Mouse (Mus musculus) ES-Bruce4 (cell line): ENCODE data around the gene Scube3. TPM values are rescaled to one million over a fixed set of nuclear protein-coding genes. Genes with fewer than 3 reads are reported as not detected.

Source experiments
- H3K27ac ChIP-seq: 2 replicates; pipeline ENCODE4 v1.5.1; 2012; ENCODE audit warnings: low read length, inconsistent platforms; ENCODE audit not compliant: insufficient read depth
- H3K27me3 ChIP-seq: 2 replicates; pipeline ENCODE4 v1.6.1; 2012; ENCODE audit warnings: mild to moderate bottlenecking, low read length, inconsistent platforms; ENCODE audit not compliant: control insufficient read depth, poor library complexity, insufficient read depth, severe bottlenecking
- H3K36me3 ChIP-seq: 2 replicates; pipeline ENCODE4 v1.6.1; 2012; ENCODE audit warnings: inconsistent platforms, mild to moderate bottlenecking, low read length, moderate library complexity; ENCODE audit not compliant: control insufficient read depth, poor library complexity, insufficient read depth, severe bottlenecking
- H3K4me1 ChIP-seq: one replicate; pipeline ENCODE4 v1.8.1; 2011; ENCODE audit warnings: low read length; ENCODE audit not compliant: control insufficient read depth, insufficient read depth
- H3K4me3 ChIP-seq: 2 replicates; pipeline ENCODE4 v1.5.1; 2011; ENCODE audit warnings: low read depth, mild to moderate bottlenecking, low read length
- H3K9ac ChIP-seq: 2 replicates; pipeline ENCODE4 v1.6.1; 2012; ENCODE audit warnings: low read depth, mild to moderate bottlenecking, inconsistent platforms; ENCODE audit not compliant: poor library complexity, severe bottlenecking
- H3K9me3 ChIP-seq: replicated peaks from 2 replicates; pipeline ENCODE4 v1.6.1; 2012; ENCODE audit warnings: mild to moderate bottlenecking, low read length, inconsistent platforms; ENCODE audit not compliant: control insufficient read depth, poor library complexity, insufficient read depth, severe bottlenecking
- CTCF ChIP-seq: IDR thresholded peaks from one replicate; pipeline ENCODE4 v1.8.1; 2011; ENCODE audit warnings: low read depth, low read length
- EP300 ChIP-seq: IDR thresholded peaks from 2 replicates; pipeline ENCODE4 v1.6.1; 2011; ENCODE audit warnings: low read depth, low read length; ENCODE audit not compliant: insufficient read depth
- POLR2A ChIP-seq: IDR thresholded peaks from one replicate; pipeline ENCODE4 v1.8.1; 2011; ENCODE audit warnings: low read length; ENCODE audit not compliant: insufficient read depth
- polyA plus RNA-seq: library from polyadenylated mRNA; stranded (reverse); fragments of >200 nt; gene quantifications from 2 replicates; pipeline ENCODE4 v1.2.4, GENCODE M21; 2011; ENCODE audit warnings: low read depth; ENCODE audit not compliant: missing spikeins, insufficient read depth, insufficient read length

Scube3 gene
- polyA plus RNA-seq, 1 experiment, result 18.0 TPM

DNA sequence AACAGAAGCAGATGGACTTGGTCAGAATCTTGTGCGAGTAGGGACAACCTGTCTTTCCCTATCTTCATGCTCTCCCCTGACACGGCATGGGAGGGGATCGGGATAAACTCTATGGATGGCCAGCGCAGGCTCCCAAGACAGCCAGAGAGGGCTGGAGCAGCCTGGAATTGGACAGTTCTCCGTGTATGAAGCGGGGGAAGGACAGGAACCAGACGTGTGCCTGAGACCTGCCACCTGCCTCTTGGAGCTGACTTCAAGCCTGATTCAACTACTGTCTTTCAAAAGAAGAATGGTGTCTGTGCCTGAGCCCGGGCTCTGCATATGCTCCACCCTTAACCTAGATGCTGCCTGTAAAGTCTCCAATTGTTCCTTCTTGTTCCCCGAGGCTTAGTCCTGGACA, 30.7 kb downstream of the Scube3 start:
- no peaks in the 10 kb centered on the region for H3K36me3 ChIP-seq
- no peak overlapping the region for H3K27ac ChIP-seq
- H3K9me3 ChIP-seq, result no peaks in the 10 kb centered on the region
- H3K4me1 ChIP-seq, result peaks cover 6% of the 10 kb centered on the region
- H3K27me3 ChIP-seq, result no peaks in the 10 kb centered on the region
- no peak overlapping the region for H3K4me3 ChIP-seq
- H3K9ac ChIP-seq, result no peak overlapping the region
- TF ChIP-seq CTCF, result no peak
- no peak for TF ChIP-seq EP300
- no peak for TF ChIP-seq POLR2A

DNA sequence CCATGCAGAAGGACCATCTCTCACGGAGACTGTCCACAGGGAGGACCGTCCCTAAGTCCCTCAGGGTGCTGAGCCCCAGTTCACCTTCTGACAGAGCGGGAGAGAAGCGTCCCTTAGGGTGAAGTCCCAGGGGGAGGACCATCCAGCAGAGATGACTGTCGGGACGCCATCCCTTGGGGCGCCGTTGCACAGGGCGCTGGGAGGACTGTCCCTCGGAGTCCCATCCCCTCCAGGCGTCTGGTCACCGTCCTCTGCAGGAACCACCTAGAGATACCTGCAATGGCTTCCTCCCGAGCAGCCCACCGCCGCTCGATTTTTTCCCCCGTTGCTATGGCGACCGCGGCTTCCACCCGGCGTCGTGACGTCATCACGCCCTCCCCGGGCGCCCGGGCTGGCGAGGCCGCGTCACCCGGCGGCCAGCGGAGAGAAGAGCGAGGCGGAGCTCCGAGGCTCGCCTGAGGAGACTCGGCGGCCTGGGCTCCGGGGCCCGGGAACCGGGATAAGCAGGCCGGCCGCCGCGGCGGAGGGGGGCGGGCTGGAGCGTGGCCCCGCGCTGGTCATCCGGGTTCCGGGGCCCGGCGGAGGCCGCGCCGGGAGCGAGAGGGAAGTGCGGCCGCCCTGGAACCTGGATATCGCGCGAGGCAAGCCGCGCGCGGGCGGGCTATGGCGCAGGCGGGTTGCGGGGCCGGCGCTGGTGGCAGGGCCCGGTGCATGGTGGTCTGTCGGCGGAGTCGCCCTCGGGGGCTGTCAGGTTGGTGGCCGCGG, 35.0 kb downstream of the Scube3 start, which contains the start of gene Zfp523:
Gene Zfp523, plus strand, starts transcription at position 355 of the 765 bp plus-strand sequence.
- H3K9ac ChIP-seq, result peak within 1 kb of the TSS; percentile 95
- H3K4me3 ChIP-seq, result peak within 1 kb of the TSS; percentile 71
- H3K4me1 ChIP-seq, result peaks cover 12% of the 10 kb centered on the region

DNA sequence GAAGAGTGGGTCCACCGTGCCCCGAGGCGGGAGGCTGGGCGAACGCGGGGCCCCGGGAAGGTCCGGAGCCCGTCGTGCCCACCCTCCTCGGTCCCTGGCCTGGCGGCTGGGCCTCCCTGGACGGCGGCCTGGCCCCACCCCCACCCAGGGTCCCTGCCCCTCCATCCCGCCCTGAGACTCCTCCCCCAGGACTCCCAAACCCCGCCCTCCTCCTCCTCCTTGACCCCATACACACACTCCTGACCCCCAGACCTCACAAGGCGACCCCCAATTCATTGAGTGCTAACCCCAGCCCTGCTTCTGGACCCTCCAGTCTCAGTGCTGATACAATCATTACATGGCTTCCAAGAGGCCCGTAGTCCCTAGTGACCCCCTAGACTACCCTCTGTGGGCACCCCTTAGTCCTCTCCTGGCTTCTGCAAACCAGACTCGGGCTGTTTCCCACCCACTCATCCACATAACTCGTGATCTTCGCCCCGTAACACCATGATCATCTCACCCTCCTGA, 35.7 kb downstream of the Scube3 start:
- no peaks in the 10 kb centered on the region for H3K9me3 ChIP-seq
- H3K9ac ChIP-seq, result peak overlapping the region; percentile 95
- no peaks in the 10 kb centered on the region for H3K27me3 ChIP-seq
- TF ChIP-seq CTCF (no peak), EP300 (no peak), POLR2A (no peak)
- H3K4me1 ChIP-seq, result peaks cover 9% of the 10 kb centered on the region
- H3K27ac ChIP-seq, result no peak overlapping the region
- no peaks in the 10 kb centered on the region for H3K36me3 ChIP-seq
- H3K4me3 ChIP-seq, result peak overlapping the region; percentile 71

More for the DNA sequence above, 35.0 kb downstream of the Scube3 start, which contains the start of gene Zfp523:
- Histone ChIP-seq H3K27ac (no peak within 1 kb of the TSS), H3K36me3 (no peaks in the 10 kb centered on the region), H3K9me3 (no peaks in the 10 kb centered on the region), H3K27me3 (no peaks in the 10 kb centered on the region)
- TF ChIP-seq EP300, result no peak
- no peak for TF ChIP-seq POLR2A
- TF ChIP-seq CTCF, result no peak

DNA sequence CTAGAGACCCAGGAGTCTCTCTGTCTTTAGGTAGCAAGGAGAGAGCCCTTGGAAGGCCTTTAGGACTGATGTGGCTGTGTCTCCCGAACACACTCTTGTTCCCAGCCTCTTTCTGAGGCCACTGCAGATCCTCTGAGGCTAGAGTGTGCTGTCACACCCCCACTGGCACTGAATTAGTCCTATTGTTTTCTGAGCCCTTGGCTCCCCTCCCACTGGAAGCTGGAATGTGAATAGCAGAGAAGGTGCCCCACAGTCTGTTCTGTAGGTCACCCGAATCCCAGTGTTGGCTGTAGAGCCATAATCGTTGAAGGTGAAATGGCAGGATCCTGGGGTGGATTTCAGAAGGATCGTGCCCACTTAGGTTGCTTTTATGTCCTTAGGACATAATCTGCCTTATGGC, 38.4 kb downstream of the Scube3 start:
- no peak overlapping the region for H3K9ac ChIP-seq
- H3K9me3 ChIP-seq, result no peaks in the 10 kb centered on the region
- H3K36me3 ChIP-seq, result no peaks in the 10 kb centered on the region
- TF ChIP-seq POLR2A (no peak), CTCF (no peak), EP300 (no peak)
- no peak overlapping the region for H3K4me3 ChIP-seq
- 0 out of 2 replicates have a peak overlapping the region, but pooled peaks have one; percentile 3 for H3K27ac ChIP-seq
- H3K4me1 ChIP-seq, result peaks cover 6% of the 10 kb centered on the region
- H3K27me3 ChIP-seq, result no peaks in the 10 kb centered on the region

DNA sequence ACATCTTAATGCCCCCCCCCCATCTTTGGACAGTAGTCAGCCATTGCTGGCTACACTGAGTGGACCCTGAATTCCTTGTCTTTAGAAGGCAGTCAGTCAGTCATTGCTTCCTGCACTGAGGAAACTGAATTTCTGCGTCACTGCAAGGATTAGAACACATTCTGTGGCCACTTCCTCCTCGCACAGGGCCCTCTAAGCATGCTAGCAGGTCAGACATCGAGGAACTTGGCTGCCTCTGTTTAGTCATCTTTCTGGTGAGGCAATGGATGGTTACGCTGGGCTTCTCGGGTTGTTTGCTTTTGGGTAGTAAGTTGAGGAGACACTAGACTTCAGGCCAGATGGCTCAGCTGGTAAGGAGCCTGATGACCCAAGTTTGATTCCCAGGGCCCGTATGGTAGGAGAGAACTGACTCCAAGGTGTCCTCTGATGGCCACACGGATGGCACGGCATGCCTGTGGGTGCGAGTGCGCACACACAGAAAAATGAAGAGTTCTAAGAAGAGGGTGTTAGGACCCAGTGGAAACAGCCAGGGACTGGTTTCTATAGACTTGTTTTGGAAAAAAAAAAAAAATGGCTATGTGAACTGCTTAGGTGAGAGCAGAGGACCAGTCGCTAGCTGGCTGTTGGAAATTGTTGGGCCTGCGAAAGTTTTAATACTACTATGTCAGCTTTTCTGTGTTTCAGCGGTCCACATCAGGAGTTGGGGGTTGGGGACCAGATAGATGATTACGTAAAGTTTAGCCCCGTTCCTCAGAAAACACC, 39.0 kb downstream of the Scube3 start:
- Histone ChIP-seq H3K4me3 (no peak overlapping the region), H3K9me3 (no peaks in the 10 kb centered on the region), H3K9ac (no peak overlapping the region), H3K27ac (no peak overlapping the region), H3K4me1 (peaks cover 6% of the 10 kb centered on the region), H3K27me3 (no peaks in the 10 kb centered on the region), H3K36me3 (no peaks in the 10 kb centered on the region)
- TF ChIP-seq POLR2A (no peak), EP300 (no peak), CTCF (no peak)
